In the genomic region with DNA sequence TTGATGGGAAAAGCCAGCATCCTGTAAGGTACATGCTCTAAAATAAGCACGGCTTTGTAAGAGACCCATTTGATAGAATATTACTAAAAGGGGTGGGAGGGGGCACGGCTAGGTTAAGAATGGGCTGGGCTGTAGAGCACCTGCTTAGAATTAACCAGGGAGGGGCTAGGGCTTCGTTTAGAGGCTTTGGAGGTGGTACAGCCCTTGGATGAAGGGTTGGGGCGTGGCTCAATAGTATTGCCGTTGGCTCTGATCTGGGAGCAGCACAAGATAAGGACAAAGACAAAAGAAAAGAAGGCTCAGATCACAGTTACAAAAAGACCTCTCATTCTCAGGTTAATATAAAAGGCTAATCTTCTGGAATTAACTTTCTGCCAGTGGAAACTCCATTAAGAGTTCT, we compare ENCODE assay signal across 13 mouse cellular contexts.
"Had no signal": no experiment of that assay in that cellular context is flagged by ENCODE, and none has a peak within 500 bp of the region (broad histone marks: within the 10 kb centered on the region; RNA-seq: fewer than 3 reads in every experiment).

No protein-coding gene starts in this region.

- DNase-seq: gastrocnemius, adult 2 months; gastrocnemius, postnatal 10 days; gastrocnemius, postnatal 25 days; heart, adult 18-20 months; heart, postnatal 10 days; heart, postnatal 4 days; kidney, adult 18-20 months; kidney, adult 8-10 months; kidney, postnatal 10 days; kidney, postnatal 25 days; kidney, postnatal 4 days; liver; liver, embryonic 13.5 days had no signal
